29 mouse cellular contexts compared by ENCODE assay signal in genomic region chr1:106882723-106883122, GRCm38 (mm10). TPM values are rescaled to one million over a fixed set of nuclear protein-coding genes. Genes with fewer than 3 reads are reported as not detected.
A peak's percentile ranks its signal among the peaks of the same experiment; 100 is the strongest.
DNase-seq lines count a peak whose midpoint lies in the region; ATAC-seq and TF ChIP-seq lines count a peak whose summit lies in the region.
"Had no signal": no experiment of that assay in that cellular context is flagged by ENCODE, and none has a peak within 500 bp of the region (broad histone marks: within the 10 kb centered on the region; RNA-seq: fewer than 3 reads in every experiment).

No protein-coding gene starts in this region.

- H3K4me1 ChIP-seq in heart, embryonic 10.5 days, result no peaks in the 10 kb centered on the region
- peaks cover 11% of the 10 kb centered on the region for H3K4me1 ChIP-seq in bone marrow macrophage, adult 2 months (ENCODE audit: control insufficient read depth, insufficient read depth, low read length)
- H3K4me1 ChIP-seq: embryonic facial prominence, embryonic 15.5 days; forebrain, embryonic 10.5 days; heart, embryonic 13.5 days had no signal

- no peak overlapping the region for H3K4me3 ChIP-seq in heart, embryonic 10.5 days
- no peak overlapping the region for H3K4me3 ChIP-seq in bone marrow macrophage, adult 2 months (ENCODE audit: insufficient read depth, low read length)
- H3K4me3 ChIP-seq: embryonic facial prominence, embryonic 15.5 days; erythroblast, embryonic 14.5 days; forebrain, embryonic 10.5 days; heart, embryonic 13.5 days had no signal

- no peaks in the 10 kb centered on the region for H3K9me3 ChIP-seq in heart, embryonic 10.5 days
- H3K9me3 ChIP-seq: embryonic facial prominence, embryonic 15.5 days; forebrain, embryonic 10.5 days; heart, embryonic 13.5 days had no signal

- H3K27ac ChIP-seq in heart, embryonic 10.5 days, result no peak overlapping the region
- peak overlapping the region; percentile 80 for H3K27ac ChIP-seq in bone marrow macrophage, adult 2 months (ENCODE audit: insufficient read depth, low read depth, low read length)
- H3K27ac ChIP-seq: embryonic facial prominence, embryonic 15.5 days; forebrain, embryonic 10.5 days; heart, embryonic 13.5 days had no signal

- WGBS in heart, embryonic 10.5 days, result 72% methylated on average over 4 of the region's 4 CpGs

- peak; percentile 79 for DNase-seq in heart, adult 11 months
- DNase-seq in heart, embryonic 10.5 days (ENCODE audit: low spot score), result no peak
- DNase-seq in 416B (ENCODE audit: low read depth), result peak; percentile 55
- no peak for DNase-seq in frontal cortex, postnatal 10 days (ENCODE audit: low spot score in 2 of 2)
- DNase-seq in left cerebral cortex, postnatal 10 days (ENCODE audit: extremely low spot score in 1 of 2, low spot score in 2 of 2), result no peak
- DNase-seq: adrenal gland, adult 8-10 months; cerebellum, adult 18-20 months; cerebellum, adult 9-11 months; cerebellum, postnatal 36 days; embryo, embryonic 11 days; gastrocnemius, postnatal 10 days; heart, postnatal 36 days had no signal

- TF ChIP-seq POLR2A in bone marrow macrophage, adult 2 months (IDR thresholded peaks at IDR 0.05; ENCODE audit: borderline replicate concordance, low read depth, low read length), result no peak

- TF ChIP-seq CTCF in bone marrow macrophage, adult 2 months (IDR thresholded peaks at IDR 0.05; ENCODE audit: low read depth, low read length), result no peak

- intact Hi-C loops in left cerebral cortex, postnatal 10 days (cut with DNase I), result no loop called here

- ATAC-seq in megakaryocyte progenitor cell, adult 5-6 weeks (replicated peaks; ENCODE audit: poor library complexity), result peak; percentile 54; the same call in 1 of the 2 replicates
- ATAC-seq: CD4-positive, CD25-positive, alpha-beta regulatory T cell, adult 4 months; forebrain, embryonic 14.5 days; hindbrain, embryonic 16.5 days; inflammation-experienced regulatory T-cells, adult 6 months; intestine, postnatal 0 days; Patski had no signal

- no peaks in the 10 kb centered on the region for H3K36me3 ChIP-seq in heart, embryonic 10.5 days
- H3K36me3 ChIP-seq: embryonic facial prominence, embryonic 15.5 days; forebrain, embryonic 10.5 days; heart, embryonic 13.5 days had no signal

- no peaks in the 10 kb centered on the region for H3K27me3 ChIP-seq in heart, embryonic 10.5 days (ENCODE audit: insufficient read depth, poor library complexity, severe bottlenecking)
- H3K27me3 ChIP-seq: heart, embryonic 13.5 days had no signal

RNA-seq across cellular contexts. Expression of gene Serpinb5, which starts 21.8 kb away (rescaled TPM):
- polyA plus RNA-seq in heart, embryonic 10.5 days (2016; fragmentation: Nextera tagmentation; extraction: Ambion mirVana), result not detected in 2 replicates
- not detected in 2 replicates for polyA plus RNA-seq in bone marrow macrophage, adult 2 months (2012; ENCODE audit: insufficient read depth, insufficient read length, missing spikeins)
- total RNA-seq in megakaryocyte progenitor cell, adult 5-6 weeks (2015), result not detected in 2 replicates
- total RNA-seq in megakaryocyte progenitor cell, adult 5-6 weeks (2017), result not detected in 2 replicates
- not detected for total RNA-seq in left cerebral cortex, postnatal 10 days (2021)
- total RNA-seq: adrenal gland, adult 8-10 months; gastrocnemius, postnatal 10 days; heart, postnatal 36 days; MEL had no signal
- polyA plus RNA-seq: CD4-positive, CD25-positive, alpha-beta regulatory T cell, adult 4 months; erythroblast, embryonic 14.5 days; forebrain, embryonic 10.5 days; forebrain, embryonic 14.5 days; heart, embryonic 13.5 days; heart, postnatal 0 days; hindbrain, embryonic 11.5 days; hindbrain, embryonic 16.5 days; inflammation-experienced regulatory T-cells, adult 6 months; Patski had no signal

RNA-seq across cellular contexts. Expression of gene Serpinb12, which starts 51.5 kb away (rescaled TPM):
- polyA plus RNA-seq in heart, embryonic 10.5 days (2016; fragmentation: Nextera tagmentation; extraction: Ambion mirVana), result 0.09 TPM in 1 of 2 replicates, not detected in the other
- 0.68 and 0.89 TPM in 2 replicates for polyA plus RNA-seq in bone marrow macrophage, adult 2 months (2012; ENCODE audit: insufficient read depth, insufficient read length, missing spikeins)
- 0.24 TPM in 1 of 2 replicates, not detected in the other for total RNA-seq in megakaryocyte progenitor cell, adult 5-6 weeks (2015)
- not detected in 2 replicates for total RNA-seq in megakaryocyte progenitor cell, adult 5-6 weeks (2017)
- total RNA-seq in left cerebral cortex, postnatal 10 days (2021), result not detected
- total RNA-seq: adrenal gland, adult 8-10 months; heart, adult 8-10 months; heart, postnatal 36 days; MEL had no signal
- polyA plus RNA-seq: CD4-positive, CD25-positive, alpha-beta regulatory T cell, adult 4 months; embryonic facial prominence, embryonic 11.5 days; erythroblast, embryonic 14.5 days; forebrain, embryonic 10.5 days; forebrain, embryonic 14.5 days; heart, postnatal 0 days; hindbrain, embryonic 11.5 days; inflammation-experienced regulatory T-cells, adult 6 months; intestine, postnatal 0 days; Patski had no signal

Comparison
In these comparisons a context has a peak if more than half of its experiments do, and no peak if none do; other contexts are left out.
1. DNase-seq: peak in heart, adult 11 months (single experiment) and 416B (single experiment); none in heart, embryonic 10.5 days (single experiment), frontal cortex, postnatal 10 days (0 of 2) and left cerebral cortex, postnatal 10 days (0 of 2).